Mouse (Mus musculus) bone marrow macrophage, adult 2 months (primary cell): Measurements from ENCODE around the gene Prpf8.

Source experiments
- CTCF ChIP-seq: IDR thresholded peaks from 2 replicates; pipeline ENCODE4 v1.5.1; 2012; ENCODE audit warnings: low read depth, mild to moderate bottlenecking, low read length, moderate library complexity
- POLR2A ChIP-seq: IDR thresholded peaks from 2 replicates; pipeline ENCODE4 v1.6.1; 2012; ENCODE audit warnings: mild to moderate bottlenecking, low read depth, low read length, borderline replicate concordance

GRCm38 (mm10) chr11:75450936-75451335 lies 35.7 kb upstream of the Prpf8 start:
- no peak for TF ChIP-seq CTCF
- TF ChIP-seq POLR2A, result no peak
